Mouse (Mus musculus) lung, embryonic 16.5 days (tissue): Measurements from ENCODE around the gene Gpatch8. TPM values are rescaled to one million over a fixed set of nuclear protein-coding genes. Genes with fewer than 3 reads are reported as not detected.

ENCODE experiments used
- ATAC-seq: fragments of 200-750 bp; cut with Nextera tagmentation; 2 replicates; pipeline ENCODE4 v1.8.0; 2017; ENCODE audit warnings: low read depth, mild to moderate bottlenecking, moderate library complexity
- H3K27ac ChIP-seq: fragments of 300-500 bp; sonication (generic); 2 replicates; pipeline ENCODE4 v1.5.1; 2014; ENCODE audit warnings: mild to moderate bottlenecking, control low read depth, low read length
- H3K27me3 ChIP-seq: fragments of 300-500 bp; sonication (generic); 2 replicates; pipeline ENCODE4 v1.6.1; 2014; ENCODE audit warnings: low read depth, low read length, mixed read lengths; ENCODE audit not compliant: control insufficient read depth, insufficient read depth
- H3K36me3 ChIP-seq: fragments of 300-500 bp; sonication (generic); 2 replicates; pipeline ENCODE4 v1.6.1; 2014; ENCODE audit warnings: low read length; ENCODE audit not compliant: control insufficient read depth, insufficient read depth
- H3K4me1 ChIP-seq: fragments of 300-500 bp; sonication (generic); replicated peaks from 2 replicates; pipeline ENCODE4 v1.6.1; 2014; ENCODE audit warnings: low read length, mixed read lengths; ENCODE audit not compliant: control insufficient read depth, insufficient read depth
- H3K4me2 ChIP-seq: fragments of 300-500 bp; sonication (generic); 2 replicates; pipeline ENCODE4 v1.6.1; 2014; ENCODE audit warnings: low read depth, low read length, control low read depth
- H3K4me3 ChIP-seq: fragments of 300-500 bp; sonication (generic); 2 replicates; pipeline ENCODE4 v1.5.1; 2014; ENCODE audit warnings: mild to moderate bottlenecking, low read length, control low read depth
- H3K9ac ChIP-seq: fragments of 300-500 bp; sonication (generic); 2 replicates; pipeline ENCODE4 v1.6.1; 2014; ENCODE audit warnings: low read length, control low read depth
- H3K9me3 ChIP-seq: fragments of 300-500 bp; sonication (generic); 2 replicates; pipeline ENCODE4 v1.6.1; 2016; ENCODE audit warnings: low read length; ENCODE audit not compliant: control insufficient read depth
- WGBS: fragments of 180-500 bp; shearing (Covaris S2); extraction: QIAGEN DNeasy Blood & Tissue Kit; methylation state at CpG from one replicate; pipeline ENCODE4 v1.1.7; 2014; 5-methylcytosine and 5-hydroxymethylcytosine counted together
- polyA plus RNA-seq: library from polyadenylated mRNA; unstranded; fragments of >200 nt; fragmentation: Nextera tagmentation; extraction: Ambion mirVana; gene quantifications from 2 replicates; pipeline ENCODE4 v1.2.1, GENCODE M21; 2015

Gene Gpatch8
- polyA plus RNA-seq, 1 experiment from 2014 or later, result 47.1 TPM

GRCm38 (mm10) chr11:102435754-102436470, 120.3 kb downstream of the Gpatch8 start:
- 85% methylated on average over 18 of the region's 18 CpGs for WGBS
- H3K27me3 ChIP-seq, result no peaks in the 10 kb centered on the region
- peaks cover 28% of the 10 kb centered on the region for H3K4me1 ChIP-seq

DNA sequence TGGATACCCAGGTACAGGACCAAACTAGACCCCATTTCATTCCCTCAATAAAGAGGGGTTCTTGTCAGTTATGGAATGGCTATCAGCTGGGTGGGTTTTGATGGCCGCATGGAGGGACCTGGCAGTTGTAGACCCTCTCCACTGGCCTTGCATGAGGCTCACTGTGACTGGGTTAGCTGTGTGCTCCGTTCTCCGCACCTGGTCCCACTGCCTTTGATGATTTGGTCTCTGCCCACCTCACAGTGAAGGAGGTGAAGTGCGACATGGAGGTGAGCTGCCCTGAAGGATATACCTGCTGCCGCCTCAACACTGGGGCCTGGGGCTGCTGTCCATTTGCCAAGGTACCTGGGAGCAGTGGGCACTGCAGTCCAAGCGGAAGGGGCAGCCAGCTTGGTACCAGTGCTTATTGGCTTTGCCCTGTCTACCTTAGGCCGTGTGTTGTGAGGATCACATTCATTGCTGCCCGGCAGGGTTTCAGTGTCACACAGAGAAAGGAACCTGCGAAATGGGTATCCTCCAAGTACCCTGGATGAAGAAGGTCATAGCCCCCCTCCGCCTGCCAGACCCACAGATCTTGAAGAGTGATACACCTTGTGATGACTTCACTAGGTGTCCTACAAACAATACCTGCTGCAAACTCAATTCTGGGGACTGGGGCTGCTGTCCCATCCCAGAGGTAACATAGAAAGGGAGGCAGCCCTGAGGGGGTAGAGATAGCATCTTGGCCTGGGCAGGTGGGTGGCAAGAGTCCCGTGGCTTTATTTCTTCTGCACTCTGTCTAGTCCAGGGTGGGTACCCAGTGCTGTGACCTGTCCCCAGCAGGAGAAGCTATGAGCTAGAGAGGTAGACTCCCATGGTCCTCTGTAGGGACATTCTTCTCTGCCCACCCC, 121.1 kb downstream of the Gpatch8 start:
- WGBS, result 89% methylated on average over 11 of the region's 11 CpGs
- no peaks in the 10 kb centered on the region for H3K27me3 ChIP-seq
- no peak for ATAC-seq
- no peak overlapping the region for H3K9ac ChIP-seq
- no peak overlapping the region for H3K27ac ChIP-seq
- H3K36me3 ChIP-seq, result peaks cover 21% of the 10 kb centered on the region
- peaks cover 28% of the 10 kb centered on the region for H3K4me1 ChIP-seq
- H3K4me3 ChIP-seq, result no peak overlapping the region
- no peak overlapping the region for H3K4me2 ChIP-seq
- no peaks in the 10 kb centered on the region for H3K9me3 ChIP-seq

More at GRCm38 (mm10) chr11:102435754-102436470, 120.3 kb downstream of the Gpatch8 start:
- Histone ChIP-seq H3K4me2 (no peak overlapping the region), H3K27ac (no peak overlapping the region), H3K9me3 (no peaks in the 10 kb centered on the region), H3K4me3 (no peak overlapping the region), H3K9ac (no peak overlapping the region), H3K36me3 (peaks cover 24% of the 10 kb centered on the region)
- ATAC-seq, result no peak

DNA sequence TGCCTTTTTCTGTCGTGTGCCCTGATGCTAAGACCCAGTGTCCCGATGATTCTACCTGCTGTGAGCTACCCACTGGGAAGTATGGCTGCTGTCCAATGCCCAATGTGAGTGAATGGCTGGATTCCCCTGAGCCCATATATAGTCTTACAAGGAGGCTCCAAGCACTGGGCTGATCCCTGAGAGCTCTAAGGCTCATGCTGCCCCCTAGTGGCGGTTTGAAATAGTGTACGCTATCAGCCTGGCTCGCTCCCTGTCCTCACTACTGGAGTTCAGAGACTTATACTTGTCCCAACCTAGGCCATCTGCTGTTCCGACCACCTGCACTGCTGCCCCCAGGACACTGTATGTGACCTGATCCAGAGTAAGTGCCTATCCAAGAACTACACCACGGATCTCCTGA, 121.8 kb downstream of the Gpatch8 start:
- Histone ChIP-seq H3K36me3 (peaks cover 16% of the 10 kb centered on the region), H3K9me3 (no peaks in the 10 kb centered on the region), H3K9ac (no peak overlapping the region), H3K4me1 (peaks cover 32% of the 10 kb centered on the region), H3K27ac (no peak overlapping the region), H3K4me2 (no peak overlapping the region), H3K4me3 (no peak overlapping the region), H3K27me3 (no peaks in the 10 kb centered on the region)
- 8% methylated on average over 7 of the region's 7 CpGs for WGBS
- peak; percentile 26; the same call in 1 of the 2 replicates for ATAC-seq

DNA sequence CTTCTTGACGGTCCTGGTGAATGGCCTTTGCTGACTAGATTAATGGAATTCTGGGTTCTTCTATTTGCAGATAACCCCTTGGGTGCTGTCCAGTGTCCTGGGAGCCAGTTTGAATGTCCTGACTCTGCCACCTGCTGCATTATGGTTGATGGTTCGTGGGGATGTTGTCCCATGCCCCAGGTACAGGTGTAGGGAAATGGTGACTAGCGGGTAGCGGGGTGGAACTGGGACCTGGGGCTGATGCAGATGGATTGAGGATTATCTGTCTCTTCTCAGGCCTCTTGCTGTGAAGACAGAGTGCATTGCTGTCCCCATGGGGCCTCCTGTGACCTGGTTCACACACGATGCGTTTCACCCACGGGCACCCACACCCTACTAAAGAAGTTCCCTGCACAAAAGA, 122.3 kb downstream of the Gpatch8 start:
- no peak overlapping the region for H3K27ac ChIP-seq
- no peaks in the 10 kb centered on the region for H3K27me3 ChIP-seq
- H3K4me3 ChIP-seq, result no peak overlapping the region
- no peaks in the 10 kb centered on the region for H3K9me3 ChIP-seq
- H3K4me2 ChIP-seq, result no peak overlapping the region
- peaks cover 33% of the 10 kb centered on the region for H3K4me1 ChIP-seq
- no peak for ATAC-seq
- WGBS, result 89% methylated on average over 7 of the region's 7 CpGs
- no peak overlapping the region for H3K9ac ChIP-seq
- H3K36me3 ChIP-seq, result peaks cover 13% of the 10 kb centered on the region

GRCm38 (mm10) chr11:102432896-102433295, 123.3 kb downstream of the Gpatch8 start:
- Histone ChIP-seq H3K27ac (no peak overlapping the region), H3K9ac (no peak overlapping the region), H3K4me3 (no peak overlapping the region), H3K36me3 (peaks cover 13% of the 10 kb centered on the region), H3K27me3 (no peaks in the 10 kb centered on the region), H3K4me2 (no peak overlapping the region), H3K4me1 (peaks cover 27% of the 10 kb centered on the region), H3K9me3 (no peaks in the 10 kb centered on the region)
- ATAC-seq, result no peak
- WGBS, result 96% methylated on average over 6 of the region's 6 CpGs

DNA sequence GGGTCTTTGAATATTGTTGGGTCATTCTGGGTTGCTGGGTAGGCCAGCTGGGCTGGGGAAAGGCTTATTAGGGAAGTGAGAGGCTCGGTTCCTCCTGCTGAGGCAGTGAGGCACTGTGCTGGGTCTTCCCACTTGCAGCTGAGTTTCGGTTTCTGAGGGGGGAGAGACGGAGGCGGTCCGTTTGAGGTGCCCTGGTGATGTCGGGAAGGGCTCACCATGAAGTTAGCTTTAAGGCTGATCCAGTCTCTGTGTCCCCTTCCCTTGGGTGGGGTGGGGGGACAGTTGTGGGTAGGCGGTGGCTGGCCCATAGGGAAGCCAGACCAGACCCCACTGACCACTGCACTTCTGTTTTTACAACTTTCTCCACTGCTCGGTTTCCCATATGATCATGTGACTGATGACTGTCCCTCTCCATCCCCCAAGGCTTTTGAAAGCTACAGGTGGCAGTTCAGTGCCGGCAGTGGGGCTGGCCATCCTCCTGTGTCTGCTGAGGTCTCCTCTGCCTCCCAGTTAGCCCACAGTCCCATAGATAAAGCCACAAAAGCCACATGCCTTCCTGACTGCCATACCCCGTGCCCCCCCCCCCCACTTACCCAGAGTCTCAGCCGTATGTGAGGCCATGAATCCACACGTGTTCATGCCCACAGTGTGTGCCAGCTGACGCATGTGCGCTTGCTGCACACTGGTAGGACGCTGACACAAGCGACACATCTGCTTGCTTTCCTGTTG, 123.9 kb downstream of the Gpatch8 start:
- ATAC-seq, result no peak

GRCm38 (mm10) chr11:102431728-102432114, 124.5 kb downstream of the Gpatch8 start:
- Histone ChIP-seq H3K4me3 (no peak overlapping the region), H3K4me2 (0 out of 2 replicates have a peak overlapping the region, but pooled peaks have one; percentile 21), H3K36me3 (peaks cover 13% of the 10 kb centered on the region), H3K27ac (no peak overlapping the region), H3K4me1 (peaks cover 17% of the 10 kb centered on the region), H3K9me3 (no peaks in the 10 kb centered on the region), H3K27me3 (no peaks in the 10 kb centered on the region), H3K9ac (0 out of 2 replicates have a peak overlapping the region, but pooled peaks have one; percentile 6)
- 81% methylated on average over 3 of the region's 3 CpGs for WGBS
- ATAC-seq, result no peak

More for the DNA sequence above, 123.9 kb downstream of the Gpatch8 start:
- peak overlapping the region; percentile 24; the same call in 1 of the 2 replicates for H3K9ac ChIP-seq
- no peaks in the 10 kb centered on the region for H3K27me3 ChIP-seq
- H3K9me3 ChIP-seq, result no peaks in the 10 kb centered on the region
- H3K4me2 ChIP-seq, result 0 out of 2 replicates have a peak overlapping the region, but pooled peaks have one; percentile 21
- WGBS, result 55% methylated on average over 16 of the region's 16 CpGs
- peaks cover 13% of the 10 kb centered on the region for H3K36me3 ChIP-seq
- peaks cover 21% of the 10 kb centered on the region for H3K4me1 ChIP-seq
- no peak overlapping the region for H3K4me3 ChIP-seq
- H3K27ac ChIP-seq, result no peak overlapping the region

- no peaks in the 10 kb centered on the region for H3K9me3 ChIP-seq
- H3K4me3 ChIP-seq, result peak overlapping the region; percentile 78
- peaks cover 11% of the 10 kb centered on the region for H3K36me3 ChIP-seq
- peak; percentile 37 for ATAC-seq
- H3K4me1 ChIP-seq, result peaks cover 17% of the 10 kb centered on the region
- peak overlapping the region; percentile 86 for H3K4me2 ChIP-seq
- WGBS, result 2% methylated on average over 7 of the region's 7 CpGs
- no peaks in the 10 kb centered on the region for H3K27me3 ChIP-seq
- peak overlapping the region; percentile 85 for H3K27ac ChIP-seq
- H3K9ac ChIP-seq, result peak overlapping the region; percentile 66
Observed at GRCm38 (mm10) chr11:102431018-102431645, 125.1 kb downstream of the Gpatch8 start.
